Mouse (Mus musculus): Measurements from ENCODE around the gene Lmntd1.

Gene Lmntd1

GRCm38 (mm10) chr6:145390421-145390820, 223.7 kb downstream of the Lmntd1 start:
- in situ Hi-C loops (cut with MboI, MseI) = loop anchor here in 1 of 2 experiments (10.0 kb wide), 1 partner anchor 624 kb away; no protein-coding TSS in a partner anchor

GRCm38 (mm10) chr6:145389904-145390303, 224.2 kb downstream of the Lmntd1 start:
- in situ Hi-C loops (cut with MboI, MseI) = loop anchor here (10.0 kb wide), 2 partner anchors 625 to 705 kb away; no protein-coding TSS in a partner anchor

DNA sequence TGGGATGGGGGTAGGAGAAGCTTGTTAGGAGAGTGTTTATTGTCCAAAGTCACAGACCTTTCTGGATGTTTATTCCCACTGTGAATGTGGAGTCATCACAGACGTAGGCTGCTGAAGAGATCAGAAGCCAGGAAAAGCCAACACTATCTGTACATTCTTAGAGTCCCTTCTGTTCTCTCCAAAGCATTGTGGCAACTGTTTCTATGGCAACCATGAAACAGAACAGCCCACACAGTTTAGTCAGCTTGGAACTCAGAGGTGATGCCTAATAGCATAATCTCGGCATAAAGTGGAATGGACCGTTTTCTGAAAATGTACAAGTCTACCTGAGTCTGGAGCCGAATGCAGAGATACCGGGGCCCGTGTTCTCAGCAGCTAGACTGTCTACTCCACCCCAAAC, 226.7 kb downstream of the Lmntd1 start:
- in situ Hi-C loops (cut with MboI, MseI) = loop anchor here (10.0 kb wide), 1 partner anchor 707 kb away; no protein-coding TSS in a partner anchor

DNA sequence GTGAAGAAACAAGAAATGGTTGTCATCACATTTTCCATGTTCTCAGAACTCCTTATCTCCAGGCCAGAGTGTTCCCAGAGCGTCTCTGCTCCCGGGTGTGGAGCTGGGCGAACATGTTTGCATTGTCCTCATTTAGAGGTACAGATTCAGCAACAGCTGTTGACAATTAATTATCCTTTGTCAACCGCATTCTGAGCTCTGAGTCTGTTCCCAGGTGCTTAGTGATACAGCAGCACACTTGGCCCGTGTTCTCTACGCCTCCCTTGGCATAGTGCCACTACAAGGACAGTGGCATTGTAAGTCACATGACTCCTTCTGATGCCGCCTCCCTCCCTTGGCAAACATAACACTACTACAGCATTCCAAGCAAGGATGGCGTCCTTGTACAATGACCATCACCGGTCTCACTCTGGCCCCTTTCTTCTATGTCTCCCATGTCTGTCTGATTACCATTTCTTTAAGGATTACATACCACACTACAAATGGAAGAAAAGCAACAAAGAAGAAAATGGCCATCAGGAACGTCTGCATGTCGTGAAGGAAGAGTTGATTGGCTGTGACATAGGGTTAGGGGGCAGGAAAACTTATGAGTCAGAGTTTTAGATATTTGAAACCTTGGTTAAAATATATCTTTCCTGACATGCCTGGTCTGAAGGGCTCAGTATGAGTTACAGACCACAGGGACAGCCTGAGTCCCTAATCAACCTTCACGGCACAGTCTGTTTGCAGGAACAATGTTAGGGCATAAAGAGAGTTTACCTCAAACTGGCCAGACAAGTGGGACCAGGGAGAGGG, 231.3 kb downstream of the Lmntd1 start:
- in situ Hi-C loops (cut with MboI, MseI) = loop anchor here (10.0 kb wide), 1 partner anchor 712 kb away; no protein-coding TSS in a partner anchor

DNA sequence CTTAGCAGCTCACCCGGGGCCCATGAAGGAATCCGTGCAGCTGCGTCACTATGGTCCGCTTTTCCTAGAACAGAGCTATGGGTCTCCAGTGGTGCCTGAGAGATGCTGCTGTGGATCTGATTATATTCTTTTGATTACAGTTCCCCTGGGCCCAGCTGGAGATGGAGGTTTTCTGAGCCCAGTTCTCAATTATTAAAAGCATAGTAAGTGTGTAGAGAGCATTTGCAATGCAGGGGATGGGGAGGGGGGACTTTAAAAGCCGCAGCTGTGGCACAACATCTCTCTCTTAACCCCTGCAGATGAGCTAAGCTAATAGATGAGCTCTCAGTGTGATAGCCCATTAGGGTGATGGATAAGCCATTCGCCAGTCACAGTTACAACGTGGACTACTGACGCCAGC, 233.2 kb downstream of the Lmntd1 start:
- in situ Hi-C loops (cut with MboI, MseI) = loop anchor here (10.0 kb wide), 1 partner anchor 714 kb away; no protein-coding TSS in a partner anchor

DNA sequence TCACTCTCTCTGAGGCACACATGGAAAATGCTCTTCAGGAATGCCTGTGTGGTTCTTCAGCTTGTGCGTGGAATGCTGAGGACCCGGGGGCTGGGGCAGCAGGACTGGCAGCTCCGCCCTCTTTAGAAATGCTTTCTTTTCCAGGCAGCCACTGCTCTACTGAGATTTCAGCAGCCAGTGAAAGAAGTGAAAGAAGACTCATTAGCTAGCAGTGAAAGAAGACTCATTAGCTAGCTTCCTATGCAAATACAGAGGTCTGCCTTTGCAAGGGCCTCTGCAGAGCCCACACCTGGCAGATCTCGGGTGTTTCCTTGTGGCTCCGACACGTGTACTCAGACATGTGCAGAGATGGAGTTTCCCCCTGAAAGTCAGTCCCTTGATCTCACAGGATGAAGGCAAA, 234.9 kb downstream of the Lmntd1 start:
- in situ Hi-C loops (cut with MboI, MseI) = loop anchor here in 1 of 2 experiments (5.0 kb wide), 1 partner anchor 38 kb away; no protein-coding TSS in a partner anchor

DNA sequence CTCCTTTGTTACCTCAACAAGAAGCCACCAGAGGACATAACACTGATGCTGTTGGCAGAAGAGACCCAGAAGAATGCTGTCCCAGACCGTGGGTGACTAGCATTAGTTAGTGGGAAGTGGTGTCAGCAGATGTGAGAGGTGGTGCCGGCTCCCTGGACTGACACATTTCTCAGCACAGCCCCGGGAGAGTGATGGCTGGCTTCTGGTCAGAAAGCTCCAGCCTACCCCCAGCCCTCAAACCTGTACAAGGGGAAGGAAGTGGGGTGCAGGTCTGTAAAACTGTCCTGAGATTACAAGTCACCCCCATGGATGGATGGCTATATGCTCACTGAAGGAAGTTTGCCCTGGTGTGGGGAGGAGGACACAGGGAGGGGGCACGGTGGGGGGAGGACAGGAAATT, 235.4 kb downstream of the Lmntd1 start:
- in situ Hi-C loops (cut with MboI, MseI) = loop anchor here in 1 of 2 experiments (5.0 kb wide), 1 partner anchor 39 kb away; no protein-coding TSS in a partner anchor

DNA sequence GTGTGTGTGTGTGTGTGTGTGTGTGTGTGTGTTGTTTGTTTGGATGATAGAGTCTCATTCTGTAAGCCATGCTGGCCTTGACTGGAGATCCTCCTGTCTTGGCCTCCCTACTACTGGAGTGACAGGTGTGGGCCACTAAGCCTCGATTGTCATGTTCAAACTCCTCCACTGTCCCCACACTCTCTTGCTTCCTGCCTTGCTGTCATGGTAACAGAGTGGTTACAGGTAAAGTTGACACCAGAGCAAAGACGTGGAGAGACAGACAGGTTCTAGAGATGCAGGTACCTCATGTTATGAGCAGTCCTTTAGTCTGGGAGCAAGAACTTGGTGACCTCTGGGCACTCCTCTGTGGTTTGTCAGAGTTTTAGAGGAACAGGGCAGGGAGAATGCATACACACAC, 239.7 kb downstream of the Lmntd1 start:
- in situ Hi-C loops (cut with MboI, MseI) = no loop called here

- in situ Hi-C loops (cut with MboI, MseI) = no loop called here
Observed at GRCm38 (mm10) chr6:145373712-145374221, 240.4 kb downstream of the Lmntd1 start.

- in situ Hi-C loops (cut with MboI, MseI) = no loop called here
Observed at GRCm38 (mm10) chr6:145372066-145372465, 242.1 kb downstream of the Lmntd1 start.

GRCm38 (mm10) chr6:145371586-145371985, 242.5 kb downstream of the Lmntd1 start:
- in situ Hi-C loops (cut with MboI, MseI) = no loop called here

DNA sequence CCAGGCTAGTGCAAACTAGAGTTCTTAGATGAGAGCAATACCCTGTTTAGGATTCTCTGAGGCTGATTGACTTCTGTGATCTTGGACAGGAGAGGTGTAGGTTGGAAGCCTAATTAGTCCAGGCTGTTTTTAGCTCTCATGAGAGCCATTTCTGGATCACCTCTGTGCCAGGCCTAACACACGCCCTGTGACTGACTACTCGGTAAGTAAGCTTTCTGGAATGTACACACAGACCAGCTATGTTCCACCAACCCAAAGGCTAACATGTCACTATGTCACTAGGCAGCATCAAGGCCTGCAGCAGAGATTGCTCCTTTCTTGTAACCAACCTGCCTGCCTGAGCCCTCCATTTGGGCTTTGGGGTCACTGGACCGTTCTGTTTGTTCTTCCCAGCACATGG, 243.8 kb downstream of the Lmntd1 start:
- in situ Hi-C loops (cut with MboI, MseI) = no loop called here

DNA sequence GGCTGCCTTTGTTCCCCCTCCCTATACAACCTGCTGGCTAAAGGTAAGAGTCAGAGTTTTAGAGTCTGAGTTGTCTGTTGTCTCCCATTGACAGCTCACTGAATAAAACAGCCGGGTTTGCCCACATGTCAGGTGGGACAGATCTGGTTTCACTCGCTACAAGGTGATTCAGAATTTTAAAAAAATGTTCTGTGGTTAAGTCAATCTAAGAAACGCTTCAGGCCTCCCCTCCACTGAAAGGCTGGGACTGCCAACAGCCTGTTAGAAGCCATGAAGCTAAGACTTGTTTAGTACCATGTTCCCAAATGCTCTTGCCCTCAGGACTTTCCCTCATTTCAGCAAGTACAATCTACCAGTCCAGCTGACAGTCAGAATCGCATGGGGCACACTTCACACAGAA, 244.8 kb downstream of the Lmntd1 start:
- in situ Hi-C loops (cut with MboI, MseI) = loop anchor here in 1 of 2 experiments (5.0 kb wide), 1 partner anchor 703 kb away; no protein-coding TSS in a partner anchor

DNA sequence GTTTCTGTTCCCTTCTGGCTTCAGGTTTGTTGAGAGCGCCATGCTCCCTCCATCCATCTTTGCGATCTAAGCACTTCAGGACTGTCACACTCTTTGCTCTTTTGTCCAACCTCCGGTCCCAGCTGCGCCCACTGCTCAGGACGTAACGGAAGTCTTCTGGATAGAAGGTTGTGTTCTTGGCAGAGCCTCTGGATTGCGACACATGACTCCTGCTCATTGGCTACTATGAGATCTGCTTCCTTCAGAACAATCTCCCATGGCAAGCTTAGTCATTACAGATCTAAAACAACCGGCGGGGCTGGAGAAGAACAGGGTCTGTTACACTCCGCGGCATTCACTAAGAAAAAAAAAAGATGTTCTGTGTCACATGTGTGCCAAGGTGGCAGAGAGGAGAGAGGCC, 247.6 kb downstream of the Lmntd1 start:
- in situ Hi-C loops (cut with MboI, MseI) = loop anchor here in 1 of 2 experiments (5.0 kb wide), 1 partner anchor 706 kb away; no protein-coding TSS in a partner anchor

DNA sequence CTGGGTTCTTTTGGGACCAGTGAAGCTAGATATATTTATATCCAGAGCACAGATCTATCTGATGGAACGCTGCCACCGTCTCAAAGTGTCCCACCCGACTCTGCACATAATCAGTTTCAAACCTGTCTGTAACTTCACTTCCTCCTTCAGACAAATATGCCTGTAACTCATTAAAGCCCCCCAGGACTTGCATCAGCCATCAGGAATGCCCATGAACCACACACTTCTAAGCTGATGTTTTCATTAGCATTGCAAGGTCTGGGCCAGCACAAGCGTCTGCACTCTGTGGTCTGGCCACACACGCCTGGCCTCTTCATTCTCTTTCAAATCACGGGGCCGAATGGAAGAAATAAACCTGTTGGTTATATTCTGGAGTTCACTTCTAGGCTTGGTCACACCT, 250.4 kb downstream of the Lmntd1 start:
- in situ Hi-C loops (cut with MboI, MseI) = no loop called here

GRCm38 (mm10) chr6:145361109-145361694, 252.9 kb downstream of the Lmntd1 start:
- in situ Hi-C loops (cut with MboI, MseI) = no loop called here

- in situ Hi-C loops (cut with MboI, MseI) = no loop called here
Observed at GRCm38 (mm10) chr6:145359470-145360430, 254.4 kb downstream of the Lmntd1 start.

DNA sequence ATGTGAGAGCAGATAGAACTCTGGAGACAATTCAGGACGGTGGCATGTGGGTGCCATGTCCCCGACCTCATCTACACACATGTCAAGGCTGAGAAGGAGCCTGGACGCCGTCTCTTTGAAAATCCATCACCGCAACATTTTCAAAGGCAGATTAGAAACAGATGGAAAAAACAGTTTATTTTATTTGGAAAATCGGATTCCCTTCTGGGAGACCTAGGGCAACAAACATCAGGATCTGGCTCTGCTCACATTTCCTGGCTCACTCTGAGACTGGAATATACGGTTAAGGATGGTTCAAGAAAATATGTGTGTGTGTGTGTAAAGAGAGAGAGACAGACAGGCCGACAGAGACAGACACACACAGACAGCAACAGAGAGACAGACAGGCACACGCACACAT, 256.1 kb downstream of the Lmntd1 start:
- in situ Hi-C loops (cut with MboI, MseI) = no loop called here

GRCm38 (mm10) chr6:145353806-145354205, 260.3 kb downstream of the Lmntd1 start:
- in situ Hi-C loops (cut with MboI, MseI) = loop anchor here in 1 of 2 experiments (5.0 kb wide), 1 partner anchor 327 kb away; no protein-coding TSS in a partner anchor

- in situ Hi-C loops (cut with MboI, MseI) = loop anchor here in 1 of 2 experiments (5.0 kb wide), 1 partner anchor 325 kb away; no protein-coding TSS in a partner anchor
Observed at GRCm38 (mm10) chr6:145352705-145353104, 261.4 kb downstream of the Lmntd1 start.

Measured in T-helper 17 cell (primary cell).